Mouse (Mus musculus): ENCODE measurements around the gene Slc29a4. TPM values are rescaled to one million over a fixed set of nuclear protein-coding genes. Genes with fewer than 3 reads are reported as not detected.

The Slc29a4 gene
- 0.43 and 0.85 TPM in 2 replicates for total RNA-seq (2023)

GRCm38 (mm10) chr5:142692248-142692647 is at the start of gene Slc29a4:
TSS of gene Slc29a4 (plus strand) at chr5:142692512.

Other genes starting within 250 kb of the Slc29a4 start
- 23.5 and 33.4 TPM in 2 replicates for gene Ap5z1, start 228.6 kb upstream of the Slc29a4 start, total RNA-seq (2023)
- not detected in 2 replicates for gene Papolb, start 162.4 kb upstream of the Slc29a4 start, total RNA-seq (2023)
- not detected in 2 replicates for gene Radil, start 141.4 kb upstream of the Slc29a4 start, total RNA-seq (2023)
- not detected in 2 replicates for gene Mmd2, start 83.7 kb upstream of the Slc29a4 start, total RNA-seq (2023)
- 55.4 and 65.2 TPM in 2 replicates for gene Wipi2, start 64.8 kb upstream of the Slc29a4 start, total RNA-seq (2023)
- gene Tnrc18, start 125.2 kb downstream of the Slc29a4 start, total RNA-seq (2023): 166 and 238 TPM in 2 replicates
- 6.7 and 10.4 TPM in 2 replicates for gene Fbxl18, start 202.9 kb downstream of the Slc29a4 start, total RNA-seq (2023)
- gene Actb, start 214.2 kb downstream of the Slc29a4 start, total RNA-seq (2023): 16,220 and 16,322 TPM in 2 replicates